Mouse (Mus musculus) heart, adult 2 months (tissue): ENCODE results near the gene Zfp523.

ENCODE experiments used
- CTCF ChIP-seq: fragments of 200-600 bp; IDR thresholded peaks from 2 replicates; pipeline ENCODE4 v1.8.1; 2022; ENCODE audit warnings: antibody characterized with exemption, mild to moderate bottlenecking, moderate library complexity
- EP300 ChIP-seq: fragments of 200-500 bp; IDR thresholded peaks from 2 replicates; pipeline ENCODE4 v1.6.1; 2011; ENCODE audit warnings: low read depth, low read length, control low read depth; ENCODE audit not compliant: insufficient read depth

DNA sequence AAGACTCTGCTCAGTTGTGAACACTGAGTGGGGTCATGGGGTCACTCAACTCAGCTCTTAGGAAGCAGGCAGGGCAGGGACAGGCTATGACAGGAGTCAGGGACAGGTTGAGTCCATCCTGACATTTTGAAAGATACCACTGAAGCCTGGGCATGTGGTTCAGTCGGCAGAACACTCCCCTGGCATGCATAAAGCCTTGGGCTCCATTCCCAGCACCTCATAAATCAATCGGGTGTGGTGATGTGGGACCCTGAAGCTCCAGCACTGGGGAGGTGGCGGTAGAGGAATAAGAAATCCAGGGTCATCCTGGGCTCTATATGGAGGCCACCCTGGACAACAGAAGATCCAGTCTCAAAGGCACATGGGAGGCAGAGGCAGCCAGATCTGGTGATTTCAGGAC is 41.4 kb upstream of the Zfp523 start:
- no peak for TF ChIP-seq CTCF
- TF ChIP-seq EP300 = no peak
